Mouse (Mus musculus) macrophage (primary cell): ENCODE measurements around the gene Phf13. TPM values are rescaled to one million over a fixed set of nuclear protein-coding genes. Genes with fewer than 3 reads are reported as not detected.
A peak's percentile ranks its signal among the peaks of the same experiment; 100 is the strongest.
"Not testable (repeated sequence)": the region's sequence is repeated elsewhere in the genome, so short reads cannot be mapped to it uniquely, and the experiment has no call there.

Source experiments
- H3K27ac ChIP-seq: fragments of 350-480 bp; formaldehyde crosslinking; 2 replicates; pipeline ENCODE4 v1.9.0; 2021
- H3K36me3 ChIP-seq: fragments of 350-480 bp; formaldehyde crosslinking; 2 replicates; pipeline ENCODE4 v1.9.0; 2021; ENCODE audit errors: inconsistent target
- H3K4me3 ChIP-seq: fragments of 350-480 bp; formaldehyde crosslinking; 2 replicates; pipeline ENCODE4 v1.9.0; 2021; ENCODE audit errors: inconsistent target
- H3K79me2 ChIP-seq: fragments of 350-480 bp; formaldehyde crosslinking; 2 replicates; pipeline ENCODE4 v1.9.0; 2021; ENCODE audit errors: inconsistent target
- WGBS: methylation state at CpG from one replicate; pipeline ENCODE4 v1.1.7; 2026; ENCODE audit warnings: inconsistent platforms; ENCODE audit not compliant: missing documents; 5-methylcytosine and 5-hydroxymethylcytosine counted together
- polyA plus RNA-seq: library from polyadenylated mRNA; stranded (reverse); fragments of 250-400 nt; gene quantifications from 3 replicates; pipeline ENCODE4 v1.2.4, GENCODE M21; 2018; ENCODE audit warnings: inconsistent platforms
- total RNA-seq, 78 experiments: library from RNA; depleted of rRNA; stranded (reverse); fragments of 250-400 nt; gene quantifications; 1 replicate in 9 of 78; 2 replicates in 24 of 78; 3 replicates in 43 of 78; 4 replicates in 2 of 78; pipeline ENCODE4 v1.2.4; 2018; ENCODE audit warnings: inconsistent platforms in 56 of 78

The Phf13 gene
- total RNA-seq (2018; cell fraction: chromatin; rRNA removed): 10 to 100 TPM in 6 of 26 experiments, 1 to 10 TPM in 19, under 1 TPM in 1; 0.57 to 18.3 (median 3.5) TPM
- total RNA-seq (2018; cell fraction: cytosol; rRNA removed): 10 to 100 TPM in 14 of 26 experiments, 1 to 10 TPM in 12; 5.0 to 32.6 (median 10.6) TPM
- 10 to 100 TPM in 12 of 26 experiments, 1 to 10 TPM in 14; 3.3 to 33.6 (median 9.9) TPM for total RNA-seq (2018; cell fraction: nucleus; rRNA removed)
- polyA plus RNA-seq: 7.5 to 11.5 TPM (median 10.7 TPM) in 3 replicates

DNA sequence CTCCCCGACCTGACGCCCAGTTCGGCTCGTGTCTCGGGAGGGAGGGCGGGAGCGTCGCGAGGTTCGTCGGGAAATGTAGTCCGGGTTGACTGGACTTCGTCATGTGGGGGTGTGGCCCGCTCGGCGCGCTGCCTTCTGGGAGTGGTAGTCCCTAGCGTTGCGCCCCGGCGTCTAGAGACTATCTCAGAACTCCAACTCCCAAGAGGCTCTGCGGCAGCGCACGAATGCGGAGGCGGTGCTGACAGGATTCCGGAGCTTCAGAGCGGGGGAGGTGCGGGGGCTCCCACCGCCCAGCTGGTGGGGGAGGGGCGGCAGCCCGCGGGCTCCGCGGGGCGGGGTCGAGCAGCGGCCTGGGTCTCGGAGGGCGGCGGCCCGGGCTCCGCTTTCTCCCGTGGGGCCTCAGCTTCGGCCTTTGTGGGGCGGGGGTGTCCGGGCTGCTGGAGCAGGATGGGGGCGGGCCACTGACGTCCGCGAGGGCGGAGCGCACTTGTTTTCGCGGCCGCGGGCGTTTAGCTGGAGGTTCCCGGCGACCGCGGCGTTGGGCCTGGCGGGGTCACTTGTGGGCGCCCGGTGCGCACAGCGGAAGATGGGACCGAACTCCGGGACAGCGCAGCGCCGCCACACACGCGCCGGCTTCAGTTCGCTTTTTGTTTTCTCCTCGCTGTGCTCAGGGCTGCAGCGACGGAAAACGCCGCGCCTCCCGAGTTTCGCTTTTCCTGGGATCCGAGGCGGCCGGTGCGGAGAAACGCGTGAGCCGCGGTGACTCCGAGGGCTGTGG, at the start of gene Phf13:
Phf13 (minus strand) TSS at position 86 of the 778 bp plus-strand sequence.
- H3K36me3 ChIP-seq: peaks cover 12% of the 10 kb centered on the region; the same call in 1 of the 2 replicates
- peaks cover 14% of the 10 kb centered on the region; the same call in 1 of the 2 replicates for H3K79me2 ChIP-seq
- under 1% methylated on average over 93 of the region's 94 CpGs for WGBS
- H3K27ac ChIP-seq: peak within 1 kb of the TSS; percentile 49
- peak within 1 kb of the TSS; percentile 67 for H3K4me3 ChIP-seq

DNA sequence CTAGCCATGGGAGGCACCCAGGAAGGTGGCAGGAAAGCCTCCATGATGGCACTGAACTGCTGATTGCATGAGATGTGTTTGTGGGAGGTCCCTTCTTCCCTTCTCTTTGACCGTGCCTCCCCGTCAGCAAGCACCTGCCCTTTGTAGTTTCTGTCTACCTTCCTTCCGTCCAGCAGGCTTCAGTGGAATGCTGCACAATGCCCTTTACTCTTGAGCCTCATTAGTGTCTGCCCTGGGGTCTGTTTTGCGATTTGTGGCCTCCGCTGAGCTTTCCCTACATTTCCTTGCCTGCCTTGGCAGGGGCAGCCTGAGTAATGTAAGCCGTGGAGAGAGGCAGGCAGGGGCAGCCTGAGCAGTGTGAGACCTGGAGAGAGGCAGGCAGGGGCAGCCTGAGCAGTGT, 48.6 kb upstream of the Phf13 start:
- peaks cover 41% of the 10 kb centered on the region for H3K79me2 ChIP-seq
- WGBS: 87% methylated on average over 6 of the region's 6 CpGs
- H3K36me3 ChIP-seq: peaks cover 56% of the 10 kb centered on the region; the same call in 1 of the 2 replicates
- no peak overlapping the region for H3K4me3 ChIP-seq
- H3K27ac ChIP-seq: no peak overlapping the region

DNA sequence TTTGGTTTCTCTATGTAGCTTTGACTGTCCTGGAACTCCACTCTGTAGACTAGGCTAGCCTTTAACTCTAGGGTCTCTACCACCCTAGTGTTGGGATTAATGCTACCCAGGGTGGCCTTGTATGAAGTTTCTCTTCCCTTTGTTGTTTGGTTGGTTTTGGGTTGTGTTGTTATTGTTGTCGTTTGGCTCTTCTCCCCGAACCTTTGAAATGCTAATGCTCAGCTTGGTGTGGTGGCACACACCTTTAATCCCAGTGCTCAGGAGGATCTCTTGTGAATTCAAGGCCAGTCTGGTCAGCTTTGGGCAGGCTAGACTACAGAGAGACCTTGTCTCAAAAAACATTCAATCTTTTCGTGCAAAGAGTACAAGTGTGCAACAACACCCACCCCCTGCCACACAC, 47.1 kb upstream of the Phf13 start:
- H3K36me3 ChIP-seq: peaks cover 56% of the 10 kb centered on the region; the same call in 1 of the 2 replicates
- H3K79me2 ChIP-seq: peaks cover 42% of the 10 kb centered on the region
- H3K4me3 ChIP-seq: no peak overlapping the region
- no peak overlapping the region for H3K27ac ChIP-seq
- WGBS: 93% methylated on average over 3 of the region's 3 CpGs

DNA sequence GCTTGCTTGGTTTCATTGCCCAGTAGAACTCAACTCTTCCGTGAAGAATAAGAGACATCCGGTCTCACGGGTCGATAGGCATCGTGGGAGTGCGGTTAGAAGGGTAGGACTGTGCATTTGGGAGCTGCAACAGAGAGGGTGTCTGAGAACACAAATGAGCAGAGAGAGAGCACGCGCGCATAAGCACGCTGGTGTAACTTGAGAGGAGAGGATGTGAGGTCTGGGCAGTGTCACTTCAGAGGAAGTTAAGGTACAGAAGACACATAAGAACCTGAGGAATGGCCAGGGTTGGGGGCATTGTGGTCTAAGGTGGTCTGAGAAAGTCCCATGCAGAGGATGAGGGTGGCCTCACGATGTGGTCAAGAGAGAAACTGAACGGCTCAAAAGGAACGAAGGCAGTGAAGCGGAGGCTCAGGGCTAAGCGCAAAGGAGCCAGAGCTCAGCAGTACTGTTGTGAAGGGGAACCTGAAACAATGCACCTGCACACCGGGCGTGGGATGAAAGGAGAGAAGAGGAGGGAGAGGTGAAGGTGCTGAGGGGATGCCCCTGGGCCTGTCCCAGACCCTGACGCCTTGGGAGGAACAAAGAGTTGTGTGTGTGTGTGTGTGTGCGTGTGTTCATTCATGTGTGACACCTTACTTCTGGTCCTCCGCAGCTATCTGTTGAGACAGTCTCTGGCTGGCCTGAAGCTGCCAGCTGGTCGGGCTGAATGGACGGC, 46.0 kb upstream of the Phf13 start:
- Histone ChIP-seq H3K79me2 (peaks cover 42% of the 10 kb centered on the region), H3K27ac (no peak overlapping the region), H3K36me3 (peaks cover 45% of the 10 kb centered on the region; the same call in 1 of the 2 replicates), H3K4me3 (no peak overlapping the region)
- WGBS: 97% methylated on average over 20 of the region's 22 CpGs

DNA sequence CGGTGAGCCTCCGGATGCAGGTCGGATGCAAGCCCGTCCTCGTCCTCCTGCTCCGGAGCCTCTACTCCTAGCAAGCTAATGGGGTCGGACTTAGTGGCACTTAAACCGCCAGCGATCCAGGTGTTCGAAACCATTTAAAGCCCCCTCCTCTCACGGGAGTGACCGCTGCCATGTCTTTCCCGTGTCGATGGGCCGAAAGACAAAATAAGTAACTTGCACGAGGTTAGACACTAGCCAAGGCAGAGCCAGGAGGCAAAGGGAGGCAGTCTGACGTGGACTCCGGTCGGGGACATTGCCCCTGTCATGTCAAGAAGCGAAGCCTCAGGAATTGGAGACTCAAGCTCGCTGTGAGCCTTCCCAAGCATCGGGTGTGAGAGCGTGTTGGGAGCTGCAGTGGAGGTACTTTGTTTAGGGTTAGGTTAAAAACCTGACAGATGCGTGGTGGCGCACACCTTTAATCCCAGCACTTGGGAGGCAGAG, 43.8 kb upstream of the Phf13 start:
- WGBS: 3% methylated on average over 25 of the region's 25 CpGs
- Histone ChIP-seq H3K4me3 (peak overlapping the region; percentile 72), H3K36me3 (peaks cover 27% of the 10 kb centered on the region; the same call in 1 of the 2 replicates), H3K27ac (no peak overlapping the region), H3K79me2 (peaks cover 42% of the 10 kb centered on the region)

DNA sequence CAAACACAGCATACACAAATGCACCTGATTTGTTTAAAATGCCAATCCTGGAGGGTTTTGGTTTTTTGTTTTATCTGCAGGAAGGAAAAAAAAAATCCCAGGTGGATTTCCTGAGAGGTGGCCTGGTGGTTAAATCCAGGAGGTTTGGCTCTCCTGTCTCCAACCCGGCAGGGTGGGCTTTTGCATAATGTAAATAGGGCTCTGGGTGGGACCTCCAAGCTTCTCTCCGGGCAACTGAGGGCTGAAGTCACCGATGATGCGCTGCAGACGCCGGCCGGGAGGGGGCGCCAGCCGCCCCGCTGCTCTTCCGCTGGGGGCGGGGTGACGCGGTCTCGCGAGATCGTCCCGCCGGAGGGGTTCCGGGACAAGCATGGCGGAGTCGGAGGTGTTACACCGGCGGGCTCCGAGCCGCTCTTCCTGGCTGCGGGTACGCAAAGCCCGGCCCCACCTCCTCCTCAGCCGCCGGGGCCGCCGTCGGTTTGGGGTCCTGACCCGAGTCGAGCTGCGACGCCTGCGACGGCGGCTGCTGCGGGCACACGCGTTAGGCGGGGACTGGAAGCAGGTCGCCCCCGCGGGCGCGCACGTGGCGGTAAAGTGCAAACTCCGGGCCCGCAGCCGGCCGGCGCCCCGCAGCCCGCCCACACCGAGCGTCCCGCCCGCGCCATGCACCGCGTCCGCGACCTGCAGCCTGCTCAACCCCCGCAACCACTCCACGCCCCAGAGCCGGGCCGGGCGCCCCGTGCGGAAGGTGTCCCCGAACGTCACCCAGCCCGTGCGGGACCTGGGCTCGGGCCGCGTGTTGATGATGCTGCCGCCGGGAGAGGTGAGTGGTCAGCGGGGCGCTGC, 43.1 kb upstream of the Phf13 start, which contains the start of gene Nol9:
Nol9 (plus strand) TSS at position 337 of the 846 bp plus-strand sequence.
- Histone ChIP-seq H3K79me2 (peaks cover 42% of the 10 kb centered on the region), H3K36me3 (peaks cover 20% of the 10 kb centered on the region; the same call in 1 of the 2 replicates), H3K27ac (no peak within 1 kb of the TSS), H3K4me3 (peak within 1 kb of the TSS; percentile 72)
- under 1% methylated on average over 85 of the region's 86 CpGs for WGBS

DNA sequence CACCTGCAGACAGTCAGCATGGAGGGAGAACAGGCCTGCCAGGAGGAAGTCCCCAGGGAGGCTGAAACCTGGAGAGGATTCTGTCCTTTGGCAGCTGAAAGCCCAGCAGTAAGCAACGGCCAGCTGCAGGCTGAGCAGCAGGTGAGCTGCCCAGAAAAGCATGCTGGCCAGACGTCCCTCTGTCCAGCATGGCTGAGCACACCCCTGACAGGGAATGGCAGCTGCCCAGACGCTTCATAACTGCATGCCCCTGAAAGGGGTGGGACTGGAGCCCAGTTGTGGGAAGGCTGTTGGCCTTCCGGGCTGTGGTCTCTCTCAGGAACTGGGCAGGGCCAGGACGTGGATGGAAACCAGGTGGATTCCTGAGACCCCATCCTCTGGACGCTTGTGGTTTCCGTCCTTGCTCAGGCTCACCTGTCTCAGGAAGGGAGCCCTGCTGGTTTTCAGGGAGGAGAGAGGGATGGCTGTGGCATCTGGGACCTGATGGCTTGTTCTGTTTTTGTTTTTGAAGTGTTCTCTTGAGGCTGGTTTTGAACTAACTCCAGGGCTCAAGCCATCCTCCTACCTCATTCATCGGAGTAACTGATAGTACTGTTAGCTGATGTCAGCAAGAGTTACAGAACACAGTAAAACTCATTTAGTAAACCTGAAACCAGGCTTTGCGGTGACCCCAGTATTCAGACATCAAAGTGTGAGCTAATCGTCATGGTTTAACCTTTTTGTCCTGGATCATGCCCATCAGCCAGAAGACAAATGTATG, 42.3 kb upstream of the Phf13 start, which contains the start of gene Tas1r1:
Tas1r1 (minus strand) TSS at position 344 of the 760 bp plus-strand sequence.
- H3K4me3 ChIP-seq: no peak within 1 kb of the TSS
- WGBS: 29% methylated on average over 10 of the region's 10 CpGs
- no peak within 1 kb of the TSS for H3K27ac ChIP-seq
- H3K36me3 ChIP-seq: peaks cover 15% of the 10 kb centered on the region; the same call in 1 of the 2 replicates
- peaks cover 39% of the 10 kb centered on the region for H3K79me2 ChIP-seq

DNA sequence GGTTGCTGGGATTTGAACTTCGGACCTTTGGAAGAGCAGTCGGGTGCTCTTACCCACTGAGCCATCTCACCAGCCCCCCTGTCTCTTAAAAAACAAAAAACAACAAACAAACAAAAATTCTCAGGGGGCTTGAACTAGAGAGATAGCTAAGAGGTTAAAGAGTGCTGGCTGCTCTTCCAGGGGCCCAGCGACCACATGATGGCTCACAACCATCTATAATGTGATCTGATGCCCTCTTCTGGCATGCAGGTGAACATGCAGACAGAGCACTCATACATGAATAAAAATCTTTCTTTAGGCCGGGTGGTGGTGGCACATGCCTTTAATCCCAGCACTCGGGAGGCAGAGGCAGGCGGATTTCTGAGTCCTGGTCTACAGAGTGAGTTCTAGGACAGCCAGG, 40.4 kb upstream of the Phf13 start:
- WGBS: 95% methylated on average over 4 of the region's 6 CpGs
- peaks cover 19% of the 10 kb centered on the region for H3K79me2 ChIP-seq
- H3K4me3 ChIP-seq, H3K27ac ChIP-seq, H3K36me3 ChIP-seq: not testable (repeated sequence)

DNA sequence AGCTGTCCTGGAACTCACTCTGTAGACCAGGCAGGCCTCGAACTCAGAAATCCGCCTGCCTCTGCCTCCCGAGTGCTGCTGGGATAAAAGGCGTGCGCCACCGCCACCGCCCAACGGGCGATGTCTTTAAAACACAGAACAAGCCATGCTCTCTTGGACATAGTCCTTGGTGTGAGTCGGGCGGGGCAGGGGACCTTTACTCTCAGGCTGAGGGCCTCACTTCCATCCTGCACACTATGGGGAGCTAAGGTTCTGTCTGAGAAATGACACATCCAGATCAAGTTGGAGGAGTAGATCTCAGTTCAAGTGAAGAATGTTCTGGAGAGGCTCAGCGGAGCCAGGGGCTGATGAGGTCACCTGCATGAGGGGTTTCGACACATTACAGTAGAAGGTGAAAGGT, 36.9 kb upstream of the Phf13 start:
- Histone ChIP-seq H3K36me3 (no peaks in the 10 kb centered on the region), H3K4me3 (no peak overlapping the region), H3K27ac (no peak overlapping the region), H3K79me2 (no peaks in the 10 kb centered on the region)
- 98% methylated on average over 9 of the region's 13 CpGs for WGBS

DNA sequence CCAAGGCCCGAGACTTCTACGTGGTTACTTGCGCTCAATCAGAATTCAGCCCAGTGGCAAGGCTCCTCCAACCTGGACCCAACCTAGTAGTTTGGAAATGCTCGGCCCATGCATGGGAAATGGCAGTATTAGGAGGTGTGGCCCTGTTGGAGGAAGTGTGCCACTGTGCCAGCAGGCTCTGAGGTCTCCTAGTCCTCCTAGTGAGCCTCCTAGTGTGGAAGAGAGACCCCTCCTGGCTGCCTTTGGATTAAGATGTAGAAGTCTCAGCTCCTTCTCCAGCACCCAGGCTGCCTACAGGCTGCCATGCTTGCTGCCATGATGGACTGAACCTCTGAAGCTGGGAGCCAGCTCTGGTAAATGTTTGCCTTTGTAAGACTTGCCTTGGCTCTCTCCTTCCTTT, 33.9 kb upstream of the Phf13 start:
- peaks cover 21% of the 10 kb centered on the region; the same call in 1 of the 2 replicates for H3K79me2 ChIP-seq
- H3K27ac ChIP-seq: no peak overlapping the region
- 69% methylated on average over 4 of the region's 4 CpGs for WGBS
- H3K4me3 ChIP-seq: no peak overlapping the region
- no peaks in the 10 kb centered on the region for H3K36me3 ChIP-seq

DNA sequence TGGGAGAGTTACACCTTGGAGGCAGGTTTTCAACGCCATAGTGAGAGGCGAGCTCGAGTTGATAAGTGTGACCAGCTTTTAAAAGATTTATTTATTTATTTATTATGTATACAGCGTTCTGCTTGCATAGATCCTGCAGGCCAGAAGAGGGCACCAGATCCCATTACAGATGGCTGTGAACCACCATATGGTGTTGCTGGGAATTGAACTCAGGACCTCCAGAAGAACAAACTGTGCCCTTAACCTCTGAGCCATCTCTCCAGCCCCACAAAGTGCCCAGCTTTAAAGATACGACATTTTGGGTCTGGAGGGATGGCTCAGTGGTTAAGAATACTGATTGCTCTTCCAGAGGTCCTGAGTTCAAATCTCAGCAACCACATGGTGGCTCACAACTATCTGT, 33.0 kb upstream of the Phf13 start:
- Histone ChIP-seq H3K79me2 (peaks cover 28% of the 10 kb centered on the region; the same call in 1 of the 2 replicates), H3K27ac (no peak overlapping the region), H3K4me3 (no peak overlapping the region), H3K36me3 (no peaks in the 10 kb centered on the region)
- WGBS: 70% methylated on average over 5 of the region's 5 CpGs

DNA sequence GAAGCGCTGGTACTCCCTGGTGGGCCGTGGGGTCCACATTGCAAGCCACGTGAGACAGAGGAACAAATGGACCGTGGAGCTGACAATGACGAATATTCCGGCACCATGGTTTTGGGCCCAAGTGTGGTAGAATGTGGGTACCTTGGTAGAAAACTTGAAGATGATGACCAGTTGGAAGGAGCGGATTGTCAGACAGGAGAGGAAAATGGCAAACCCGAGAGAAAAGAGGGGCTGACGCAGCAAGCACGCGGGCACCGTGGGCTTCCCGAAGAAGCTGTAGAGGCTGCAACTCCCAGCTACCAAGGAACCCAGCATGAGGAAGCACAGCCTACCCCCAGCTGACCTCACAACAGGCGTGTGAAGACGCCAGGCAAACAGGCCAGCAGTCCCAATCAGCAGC, 32.4 kb upstream of the Phf13 start:
- Histone ChIP-seq H3K27ac (no peak overlapping the region), H3K36me3 (no peaks in the 10 kb centered on the region), H3K4me3 (no peak overlapping the region), H3K79me2 (peaks cover 30% of the 10 kb centered on the region; the same call in 1 of the 2 replicates)
- 84% methylated on average over 11 of the region's 15 CpGs for WGBS

DNA sequence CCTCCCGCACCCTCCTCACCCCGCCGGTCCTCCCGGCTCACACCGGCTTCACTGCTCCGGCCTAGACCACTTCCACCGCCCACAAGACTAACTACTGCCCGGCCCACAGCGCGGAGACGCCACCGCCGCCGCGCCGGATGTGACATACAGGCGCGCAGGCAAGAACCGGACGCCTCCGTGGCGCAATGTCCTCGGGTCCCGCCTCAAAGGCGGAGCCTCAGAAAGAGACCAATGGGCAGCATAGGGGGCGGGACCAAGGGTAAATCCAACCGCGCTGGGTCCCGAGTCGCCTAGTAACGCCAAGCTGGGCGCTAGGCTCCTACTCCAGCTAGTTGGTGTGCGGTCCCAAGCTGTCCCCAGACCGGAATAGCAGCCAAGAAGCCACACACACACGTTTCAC, 31.5 kb upstream of the Phf13 start, which contains the start of gene Zbtb48:
Zbtb48 (minus strand) TSS at position 148 of the 400 bp plus-strand sequence.
- no peaks in the 10 kb centered on the region; the same call in 1 of the 2 replicates for H3K36me3 ChIP-seq
- peaks cover 32% of the 10 kb centered on the region; the same call in 1 of the 2 replicates for H3K79me2 ChIP-seq
- under 1% methylated on average over 33 of the region's 35 CpGs for WGBS
- H3K27ac ChIP-seq: peak within 1 kb of the TSS; percentile 10; the same call in 1 of the 2 replicates
- peak within 1 kb of the TSS; percentile 71 for H3K4me3 ChIP-seq
